Mouse (Mus musculus): ENCODE results near the gene Xpnpep2.

DNA sequence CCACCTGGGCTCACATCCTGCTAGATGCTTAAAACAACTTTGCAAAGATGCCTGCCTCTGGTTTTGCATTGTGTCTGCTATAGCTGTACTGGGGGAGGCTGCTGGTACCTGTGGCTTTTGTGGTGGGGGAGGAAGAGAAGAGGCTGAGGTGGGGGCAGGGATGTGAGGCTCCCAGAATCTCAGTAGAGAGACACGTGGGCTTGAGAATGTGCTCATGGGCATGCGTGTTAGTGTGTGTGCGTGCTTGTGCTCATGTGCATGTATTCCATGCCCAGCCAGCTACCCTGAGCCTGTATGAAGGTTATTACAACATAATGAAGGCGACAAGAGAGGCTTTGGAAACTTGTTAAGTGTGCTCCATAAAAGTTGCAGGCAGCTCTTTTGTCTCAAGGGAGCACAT lies 28.4 kb downstream of the Xpnpep2 start:
- TF ChIP-seq CTCF (IDR thresholded peaks at IDR 0.05; ENCODE audit: borderline replicate concordance, control insufficient read depth, extremely low read depth, insufficient read depth, low read length, poor library complexity) (no peak), POLR2A (IDR thresholded peaks at IDR 0.05; ENCODE audit: control insufficient read depth, extremely low read depth, insufficient read depth, low read length, poor library complexity) (no peak)

Measured in thymus, adult 2 months (tissue).